Mouse (Mus musculus) bone marrow macrophage, adult 2 months (primary cell): Measurements from ENCODE around the gene Tmem14a. TPM values are rescaled to one million over a fixed set of nuclear protein-coding genes. Genes with fewer than 3 reads are reported as not detected.
"Not testable (repeated sequence)": the region's sequence is repeated elsewhere in the genome, so short reads cannot be mapped to it uniquely, and the experiment has no call there.

Experiments used
- H3K27ac ChIP-seq: 2 replicates; pipeline ENCODE4 v1.5.1; 2012; ENCODE audit warnings: low read depth, low read length; ENCODE audit not compliant: insufficient read depth
- H3K4me1 ChIP-seq: 2 replicates; pipeline ENCODE4 v1.6.1; 2012; ENCODE audit warnings: low read length; ENCODE audit not compliant: control insufficient read depth, insufficient read depth
- H3K4me3 ChIP-seq: 2 replicates; pipeline ENCODE4 v1.5.1; 2012; ENCODE audit warnings: mild to moderate bottlenecking, low read length, moderate library complexity; ENCODE audit not compliant: insufficient read depth
- CTCF ChIP-seq: IDR thresholded peaks from 2 replicates; pipeline ENCODE4 v1.5.1; 2012; ENCODE audit warnings: low read depth, mild to moderate bottlenecking, low read length, moderate library complexity
- POLR2A ChIP-seq: IDR thresholded peaks from 2 replicates; pipeline ENCODE4 v1.6.1; 2012; ENCODE audit warnings: mild to moderate bottlenecking, low read depth, low read length, borderline replicate concordance
- polyA plus RNA-seq: library from polyadenylated mRNA; stranded (reverse); fragments of >200 nt; gene quantifications from 2 replicates; pipeline ENCODE4 v1.2.4, GENCODE M21; 2012; ENCODE audit not compliant: missing spikeins, insufficient read depth, insufficient read length

Tmem14a gene
- polyA plus RNA-seq, 1 experiment, result 3.5 TPM

DNA sequence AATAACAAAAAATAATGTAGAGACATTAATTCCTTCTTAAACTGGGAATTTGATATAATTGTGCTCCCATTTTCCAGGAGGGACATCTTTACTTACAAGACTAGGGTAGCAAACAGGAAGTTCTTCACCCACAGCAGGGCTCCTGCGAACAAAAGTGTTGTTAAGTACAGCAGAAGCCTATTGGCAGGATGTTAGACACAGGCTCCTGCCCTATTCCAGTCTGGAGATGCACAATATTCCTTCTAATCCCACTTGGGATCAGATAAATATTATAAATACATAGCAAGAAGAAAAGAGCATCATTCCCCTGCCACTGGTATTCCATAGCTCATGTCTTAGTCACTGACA, 34.9 kb downstream of the Tmem14a start:
- no peaks in the 10 kb centered on the region for H3K4me1 ChIP-seq
- TF ChIP-seq CTCF (no peak), POLR2A (no peak)
- H3K4me3 ChIP-seq, result no peak overlapping the region
- H3K27ac ChIP-seq, result no peak overlapping the region

DNA sequence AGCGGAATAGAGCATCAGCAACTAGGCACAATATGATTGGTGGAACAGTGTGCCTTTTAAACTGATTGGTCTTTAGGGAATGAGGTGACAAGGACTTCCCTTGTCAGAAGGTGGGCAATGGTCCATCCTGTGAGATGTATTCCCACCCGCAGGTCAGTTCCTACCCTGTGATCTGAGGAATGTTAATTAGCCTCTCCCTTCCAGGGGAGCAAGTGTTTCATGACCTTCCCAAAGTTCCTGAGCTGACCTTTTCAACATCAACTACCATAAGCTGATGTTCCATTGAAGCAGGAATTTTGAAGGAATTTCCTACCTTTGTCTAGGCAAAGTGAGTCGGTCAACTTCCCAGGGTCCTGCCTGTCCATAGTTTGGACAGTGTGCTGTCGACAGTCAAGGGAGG, 35.5 kb downstream of the Tmem14a start:
- H3K4me3 ChIP-seq, result no peak overlapping the region
- no peaks in the 10 kb centered on the region for H3K4me1 ChIP-seq
- TF ChIP-seq CTCF (no peak), POLR2A (no peak)

DNA sequence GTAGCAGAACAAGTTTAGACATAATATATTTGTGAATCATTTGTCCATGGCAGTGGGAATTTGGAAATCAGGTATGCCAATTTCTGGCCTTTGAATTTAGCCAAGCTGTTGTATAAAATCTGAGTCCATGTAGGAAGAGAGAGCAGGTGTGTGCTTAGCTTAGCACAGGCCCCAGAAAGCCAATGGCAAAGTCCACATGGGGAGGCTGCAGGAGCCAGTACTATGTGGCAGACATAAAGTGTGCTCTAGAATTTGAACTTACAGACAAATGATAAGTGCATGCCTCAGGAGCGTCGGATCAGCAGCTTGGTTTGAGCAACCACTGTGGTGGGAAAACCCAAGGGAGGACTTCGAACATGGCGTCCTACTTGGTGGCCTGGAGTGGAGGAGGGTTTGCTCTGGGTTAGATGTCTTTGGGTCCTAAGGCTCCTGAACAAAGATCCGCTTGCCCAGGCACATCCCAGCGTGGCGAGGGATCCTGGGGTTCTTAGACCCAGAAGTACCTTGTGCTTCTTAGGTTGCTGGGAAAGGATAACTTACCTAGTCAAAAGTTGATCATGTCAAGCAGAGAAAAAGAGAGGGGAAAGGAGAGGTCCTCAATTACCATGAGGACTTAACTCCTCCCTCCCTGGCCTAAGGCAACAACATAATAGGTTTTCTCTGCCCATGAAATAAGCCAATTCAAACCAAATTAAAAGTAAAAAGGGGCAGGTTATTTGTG, 37.4 kb downstream of the Tmem14a start:
- Histone ChIP-seq H3K4me3 (no peak overlapping the region), H3K4me1 (no peaks in the 10 kb centered on the region), H3K27ac (no peak overlapping the region)
- TF ChIP-seq POLR2A, result no peak
- TF ChIP-seq CTCF, result no peak

More for the DNA sequence above, 35.5 kb downstream of the Tmem14a start:
- no peak overlapping the region for H3K27ac ChIP-seq

DNA sequence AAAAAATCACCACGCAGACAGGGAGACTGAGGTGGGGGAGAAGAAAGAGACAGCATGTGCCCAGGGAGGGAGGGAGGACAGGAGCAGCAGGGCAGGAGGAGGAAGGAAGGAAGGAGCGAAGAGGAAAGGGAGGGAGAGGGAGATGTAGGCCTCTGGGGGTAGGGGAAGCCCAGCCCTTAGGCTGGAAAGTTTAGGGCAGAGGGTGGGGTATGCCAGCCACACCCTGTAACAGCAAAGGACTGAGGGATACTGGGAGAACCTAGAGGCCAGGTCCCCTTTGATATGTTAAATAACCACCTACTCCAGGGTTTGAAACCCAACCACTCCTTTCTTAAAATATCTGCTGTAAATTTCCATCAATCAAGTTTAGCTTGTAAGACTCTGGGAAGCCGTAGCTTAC, 38.0 kb downstream of the Tmem14a start:
- TF ChIP-seq POLR2A (no peak), CTCF (no peak)
- Histone ChIP-seq H3K4me3 (no peak overlapping the region), H3K27ac (no peak overlapping the region), H3K4me1 (no peaks in the 10 kb centered on the region)

DNA sequence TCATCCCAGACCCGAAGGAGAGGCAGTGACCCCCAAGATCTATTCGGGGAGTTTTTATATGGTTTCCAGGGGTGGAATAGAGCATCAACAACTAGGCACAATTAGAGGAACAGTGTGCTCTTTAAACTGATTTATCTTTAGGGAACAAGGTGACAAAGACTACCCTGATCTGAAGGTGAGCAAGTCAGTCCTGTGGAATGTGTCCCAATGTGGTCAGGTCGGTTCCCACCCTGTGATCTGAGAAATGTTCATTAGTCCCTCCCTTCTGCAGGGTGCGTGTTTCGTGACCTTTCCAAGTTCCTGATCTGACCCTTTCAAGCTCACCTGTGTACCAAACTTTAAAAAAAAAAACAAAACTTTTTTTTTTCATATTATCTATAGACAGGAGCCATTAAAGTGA, 38.5 kb downstream of the Tmem14a start:
- TF ChIP-seq CTCF, result no peak
- no peak for TF ChIP-seq POLR2A
- H3K4me3 ChIP-seq, result no peak overlapping the region
- no peak overlapping the region for H3K27ac ChIP-seq
- H3K4me1 ChIP-seq, result no peaks in the 10 kb centered on the region

DNA sequence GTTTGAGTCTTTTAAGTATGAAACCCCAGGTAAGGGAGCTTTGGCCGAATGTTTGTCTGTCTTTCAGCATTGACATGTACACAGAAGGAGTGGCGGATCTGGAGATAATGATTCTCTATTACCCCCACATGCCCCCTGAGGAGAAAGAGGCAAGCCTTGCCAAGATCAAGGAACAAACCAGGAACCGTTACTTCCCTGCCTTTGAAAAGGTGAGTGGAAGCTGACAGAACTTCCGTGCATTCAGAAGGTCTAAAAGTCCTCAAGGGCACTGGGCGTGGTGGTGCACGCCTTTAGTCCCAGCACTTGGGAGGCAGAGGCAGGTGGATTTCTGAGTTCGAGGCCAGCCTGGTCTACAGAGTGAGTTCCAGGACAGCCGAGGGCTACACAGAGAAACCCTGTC, 41.6 kb downstream of the Tmem14a start:
- not testable (repeated sequence) for H3K4me1 ChIP-seq, H3K27ac ChIP-seq, H3K4me3 ChIP-seq

DNA sequence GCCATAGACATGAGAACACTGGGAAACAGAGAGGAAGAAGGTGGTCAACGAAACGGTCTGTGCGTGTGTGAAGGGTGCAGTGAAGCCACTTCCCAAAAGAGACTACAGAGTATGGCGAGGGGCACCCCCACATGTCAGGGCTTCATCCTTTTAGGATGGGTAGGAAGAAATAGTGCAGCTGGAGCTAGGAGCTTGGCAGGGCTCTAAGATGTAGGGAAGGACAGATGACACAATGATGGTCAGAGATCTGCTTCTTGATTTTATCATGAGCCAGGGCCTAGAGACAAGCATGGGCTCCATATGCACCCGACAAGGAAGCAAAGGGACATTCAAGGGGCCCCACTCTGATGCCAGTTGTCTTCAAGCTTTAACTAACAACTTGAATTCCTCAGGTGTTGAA, 44.0 kb downstream of the Tmem14a start:
- TF ChIP-seq POLR2A, result no peak
- TF ChIP-seq CTCF, result no peak
- no peak overlapping the region for H3K27ac ChIP-seq
- no peaks in the 10 kb centered on the region for H3K4me1 ChIP-seq
- no peak overlapping the region for H3K4me3 ChIP-seq

DNA sequence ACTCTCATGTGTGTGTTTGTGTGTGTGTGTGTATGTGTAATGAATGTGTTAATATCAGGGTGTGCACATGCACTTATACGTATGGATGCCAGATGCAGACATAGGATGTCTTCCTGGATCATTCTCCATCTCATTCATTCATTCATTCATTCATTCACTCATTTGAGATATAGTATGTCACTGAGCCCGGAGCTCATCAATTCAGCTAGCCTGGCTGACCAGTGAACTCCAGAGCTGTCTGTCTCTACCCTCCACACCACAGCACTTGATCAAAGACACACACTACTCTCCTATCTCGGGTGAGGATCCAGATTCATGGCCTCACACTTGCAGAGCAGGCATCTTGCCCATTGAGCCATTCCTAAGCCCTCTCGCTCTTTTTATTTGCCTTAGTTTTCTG, 45.6 kb downstream of the Tmem14a start:
- Histone ChIP-seq H3K4me1 (no peaks in the 10 kb centered on the region), H3K27ac (no peak overlapping the region), H3K4me3 (no peak overlapping the region)
- TF ChIP-seq POLR2A (no peak), CTCF (no peak)

DNA sequence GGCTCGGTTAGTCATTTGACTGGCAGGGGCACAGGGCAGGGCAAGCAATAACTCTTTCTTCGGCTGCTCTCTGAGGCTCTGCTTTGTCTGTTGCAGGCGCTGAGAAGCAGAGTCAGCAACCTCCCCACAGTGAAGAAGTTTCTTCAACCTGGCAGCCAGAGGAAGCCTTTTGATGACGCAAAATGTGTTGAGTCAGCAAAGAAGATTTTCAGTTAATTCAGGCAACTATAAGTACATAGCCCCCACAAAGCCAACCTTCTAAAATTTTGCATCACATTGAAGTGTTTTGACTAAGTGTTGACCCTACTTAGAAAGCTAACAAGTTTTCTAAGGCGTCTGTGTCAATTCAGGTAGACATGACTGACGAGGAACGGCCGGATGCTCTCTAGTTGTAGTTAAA, 46.4 kb downstream of the Tmem14a start:
- Histone ChIP-seq H3K4me1 (no peaks in the 10 kb centered on the region), H3K27ac (no peak overlapping the region), H3K4me3 (no peak overlapping the region)
- TF ChIP-seq CTCF (no peak), POLR2A (no peak)

DNA sequence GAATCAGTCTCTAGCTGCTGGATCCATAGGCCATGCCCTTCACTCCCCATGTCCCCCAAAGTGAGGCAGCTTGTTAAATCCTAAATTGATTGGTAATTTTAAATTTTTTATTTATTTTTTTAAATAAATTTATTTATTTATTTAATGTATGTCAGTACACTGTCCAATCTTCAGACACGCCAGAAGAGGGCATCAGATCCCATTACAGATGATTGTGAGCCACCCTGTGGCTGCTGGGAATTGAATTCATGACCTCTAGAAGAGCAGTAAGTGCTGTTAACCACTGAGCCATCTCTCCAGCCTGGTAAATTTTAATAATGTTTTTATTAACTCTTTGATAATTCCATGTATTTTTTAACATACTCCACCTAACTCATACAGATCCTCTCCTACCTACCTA, 48.4 kb downstream of the Tmem14a start:
- H3K27ac ChIP-seq, result no peak overlapping the region
- no peak for TF ChIP-seq CTCF
- no peak for TF ChIP-seq POLR2A
- no peaks in the 10 kb centered on the region for H3K4me1 ChIP-seq
- no peak overlapping the region for H3K4me3 ChIP-seq

DNA sequence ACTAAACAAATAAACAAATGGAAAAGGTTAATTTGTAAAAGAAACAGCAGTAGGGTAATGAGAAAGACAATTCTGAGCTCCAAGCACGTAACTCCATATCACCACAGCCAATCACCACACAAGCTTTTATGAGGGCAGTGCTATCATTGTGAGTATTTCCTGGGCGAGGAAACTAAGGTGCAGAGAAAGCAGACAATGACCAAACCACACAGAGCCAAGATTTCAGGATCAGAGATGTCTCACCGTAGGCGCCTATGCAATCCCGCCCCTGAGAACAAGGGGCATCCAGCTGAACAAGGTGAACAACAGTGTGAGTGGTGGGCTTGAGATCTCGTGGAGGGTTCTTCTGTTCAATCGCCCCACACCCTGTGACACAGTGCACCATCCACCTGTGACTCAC, 49.1 kb downstream of the Tmem14a start:
- not testable (repeated sequence) for H3K4me1 ChIP-seq, H3K27ac ChIP-seq, H3K4me3 ChIP-seq
